Mouse (Mus musculus) CH12.LX (cell line): ENCODE measurements at regions not wholly inside any gene's neighbourhood (a gene's known extent, or its start where the extent isn't known, plus 50 kb on each side); places are given as distances from the start of the nearest gene placed in this dataset.

Experiments
- DNase-seq: peaks from one replicate; pipeline ENCODE4 v3.0.0-alpha.2; 2013; ENCODE audit errors: extremely low read depth
- H3K27ac ChIP-seq: 2 replicates; pipeline ENCODE4 v1.5.1; 2012; ENCODE audit warnings: low read depth, mild to moderate bottlenecking, control low read depth, moderate library complexity; ENCODE audit not compliant: insufficient read depth
- H3K27me3 ChIP-seq: replicated peaks from 2 replicates; pipeline ENCODE3; 2012; ENCODE audit warnings: inconsistent platforms
- H3K36me3 ChIP-seq, 2 experiments: replicated peaks in 1 of 2; 2 replicates each; pipeline versions ENCODE3 to v1.6.1; 2012; ENCODE audit warnings: inconsistent platforms in 1 of 2, low read length in 1 of 2, mild to moderate bottlenecking in 1 of 2, mixed read lengths in 1 of 2, moderate library complexity in 1 of 2; ENCODE audit not compliant: control insufficient read depth in 1 of 2, insufficient read depth in 1 of 2
- H3K4me1 ChIP-seq, 2 experiments: 2 replicates each; pipeline ENCODE4 v1.6.1; 2012; ENCODE audit warnings: inconsistent platforms in 1 of 2, moderate library complexity in 1 of 2; ENCODE audit not compliant: insufficient read depth in 2 of 2, control insufficient read depth in 1 of 2
- H3K4me2 ChIP-seq: 2 replicates; pipeline ENCODE4 v1.6.1; 2012; ENCODE audit warnings: low read depth, mild to moderate bottlenecking, control low read depth; ENCODE audit not compliant: poor library complexity, insufficient read depth, severe bottlenecking
- H3K4me3 ChIP-seq, 3 experiments: fragments of 150-350 bp in 1 of 3; sonication (generic) in 1 of 3; replicated peaks in 1 of 3; 2 replicates each; pipeline versions ENCODE3 to v1.5.1; 2011 to 2012; ENCODE audit warnings: low read depth in 2 of 3, low read length in 2 of 3, mild to moderate bottlenecking in 2 of 3, moderate library complexity in 2 of 3, control low read depth in 1 of 3, improper control_type of control experiment in 1 of 3, inconsistent platforms in 1 of 3, mixed read lengths in 1 of 3; ENCODE audit not compliant: poor library complexity in 1 of 3
- H3K79me2 ChIP-seq: replicated peaks from 2 replicates; pipeline ENCODE4 v1.6.1; 2012; ENCODE audit warnings: mild to moderate bottlenecking, moderate library complexity; ENCODE audit not compliant: control insufficient read depth, poor library complexity, insufficient read depth, severe bottlenecking; ENCODE audit errors: extremely low read depth
- H3K9ac ChIP-seq: 2 replicates; pipeline ENCODE4 v1.6.1; 2012; ENCODE audit warnings: low read depth, mild to moderate bottlenecking, control low read depth, moderate library complexity; ENCODE audit not compliant: insufficient read depth
- H3K9me3 ChIP-seq: replicated peaks from 2 replicates; pipeline ENCODE3; 2012; ENCODE audit warnings: low read length, inconsistent platforms, mixed read lengths
- ETS1 ChIP-seq: conservative IDR thresholded peaks from 2 replicates; pipeline ENCODE4 v1.6.1; 2012; ENCODE audit warnings: low read depth, mild to moderate bottlenecking, inconsistent platforms, low read length, improper control_type of control experiment, moderate library complexity
- HCFC1 ChIP-seq: IDR thresholded peaks from 2 replicates; pipeline ENCODE4 v1.6.1; 2012; ENCODE audit warnings: low read depth, mild to moderate bottlenecking, inconsistent platforms, low read length, improper control_type of control experiment
- POLR2A ChIP-seq: IDR thresholded peaks from 2 replicates; pipeline ENCODE4 v1.6.1; 2011; ENCODE audit warnings: low read depth, mild to moderate bottlenecking, improper control_type of control experiment, low read length
- POLR2AphosphoS2 ChIP-seq: IDR thresholded peaks from 2 replicates; pipeline ENCODE4 v1.6.1; 2011; ENCODE audit warnings: low read depth, low read length, improper control_type of control experiment
- dilution Hi-C: fragments of 300-500 bp; cut with MboI; formaldehyde crosslinking; loops from 2 replicates; pipeline ENCODE4 v1.14.3; 2020; ENCODE audit warnings: low sequenced_read_pairs; ENCODE audit not compliant: extremely low pct_unique_long_range_greater_than_20kb, extremely low pct_ligation_motif_present
- in situ Hi-C: fragments of 300-500 bp; cut with MboI; formaldehyde crosslinking; loops from 3 replicates; pipeline ENCODE4 v1.14.3; 2019; ENCODE audit warnings: low sequenced_read_pairs, low pct_ligation_motif_present, low pct_unique_long_range_greater_than_20kb, mixed read lengths

- Histone ChIP-seq H3K36me3 (no peaks in the 10 kb centered on the region), H3K27ac (no peak overlapping the region), H3K79me2 (no peaks in the 10 kb centered on the region)
- dilution Hi-C loops: no loop called here
- no peak for TF ChIP-seq POLR2AphosphoS2
- no peak for TF ChIP-seq POLR2A
- no peak for TF ChIP-seq ETS1
- TF ChIP-seq HCFC1: no peak
- TF ChIP-seq, all 38 proteins: peak for 0
- in situ Hi-C loops: no loop called here
- Histone ChIP-seq H3K9me3 (no peaks in the 10 kb centered on the region), H3K27me3 (peaks cover 80% of the 10 kb centered on the region), H3K4me1 (no peaks in the 10 kb centered on the region), H3K4me3 (no peak overlapping the region), H3K4me2 (no peak overlapping the region), H3K9ac (no peak overlapping the region)
- DNase-seq: peak; percentile 37
Observed at GRCm38 (mm10) chr16:8306389-8306788, 118.5 kb downstream of the Tmem114 start.
